Mouse (Mus musculus): ENCODE results near the gene C7. TPM values are rescaled to one million over a fixed set of nuclear protein-coding genes. Genes with fewer than 3 reads are reported as not detected.
A peak's percentile ranks its signal among the peaks of the same experiment; 100 is the strongest.
"Not testable (repeated sequence)": the region's sequence is repeated elsewhere in the genome, so short reads cannot be mapped to it uniquely, and the experiment has no call there.

The C7 gene
- polyA plus RNA-seq, 1 experiment from 2014 or later, result 0.05 TPM

DNA sequence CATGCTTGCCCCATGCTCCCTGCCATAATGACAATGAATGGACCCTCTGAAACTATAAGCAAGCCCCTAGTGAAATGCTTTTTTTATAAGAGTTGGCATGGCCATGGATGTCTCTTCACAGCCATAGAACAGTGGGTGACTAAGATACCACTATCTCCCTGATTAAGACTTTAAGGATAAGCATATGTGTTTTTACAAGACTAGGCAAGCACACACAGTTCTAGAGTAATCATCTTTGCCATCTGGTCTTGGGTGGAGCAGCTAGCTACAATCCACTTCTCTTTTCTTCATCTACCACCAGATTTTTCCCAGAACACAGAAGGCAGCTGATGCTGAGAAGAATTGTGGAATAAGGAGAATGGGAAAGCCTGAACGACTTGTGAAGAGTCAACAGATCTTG, 17.7 kb upstream of the C7 start:
- WGBS, result 73% methylated on average over 1 of the region's 1 CpGs

GRCm38 (mm10) chr15:5068801-5069518, 5.4 kb upstream of the C7 start:
- Histone ChIP-seq H3K4me1 (no peaks in the 10 kb centered on the region), H3K27me3 (ENCODE audit: low read depth, poor library complexity, severe bottlenecking) (no peaks in the 10 kb centered on the region), H3K4me3 (no peak overlapping the region), H3K9me3 (replicated peaks) (no peaks in the 10 kb centered on the region), H3K36me3 (no peaks in the 10 kb centered on the region), H3K27ac (no peak overlapping the region)
- DNase-seq (ENCODE audit: low spot score), result peak; percentile 53
- WGBS, result 63% methylated on average over 15 of the region's 15 CpGs

More for the DNA sequence above, 17.7 kb upstream of the C7 start:
- no peak for DNase-seq (ENCODE audit: low spot score)
- H3K27me3 ChIP-seq (ENCODE audit: low read depth, poor library complexity, severe bottlenecking), result no peaks in the 10 kb centered on the region
- no peaks in the 10 kb centered on the region for H3K4me1 ChIP-seq
- no peaks in the 10 kb centered on the region for H3K36me3 ChIP-seq
- H3K4me3 ChIP-seq, result no peak overlapping the region
- H3K27ac ChIP-seq, result no peak overlapping the region
- no peaks in the 10 kb centered on the region for H3K9me3 ChIP-seq (replicated peaks)

- H3K9me3 ChIP-seq (replicated peaks), result no peaks in the 10 kb centered on the region
- no peak overlapping the region for H3K27ac ChIP-seq
- H3K4me1 ChIP-seq, result 0 out of 2 replicates have a peak, but pooled peaks cover 3% of the 10 kb centered on the region
- H3K4me3 ChIP-seq, result no peak overlapping the region
- WGBS, result 70% methylated on average over 11 of the region's 11 CpGs
- H3K27me3 ChIP-seq (ENCODE audit: low read depth, poor library complexity, severe bottlenecking), result no peaks in the 10 kb centered on the region
- no peaks in the 10 kb centered on the region for H3K36me3 ChIP-seq
- no peak for DNase-seq (ENCODE audit: low spot score)
These were observed 17.8 kb downstream of the C7 start for GRCm38 (mm10) chr15:5045560-5046284.

DNA sequence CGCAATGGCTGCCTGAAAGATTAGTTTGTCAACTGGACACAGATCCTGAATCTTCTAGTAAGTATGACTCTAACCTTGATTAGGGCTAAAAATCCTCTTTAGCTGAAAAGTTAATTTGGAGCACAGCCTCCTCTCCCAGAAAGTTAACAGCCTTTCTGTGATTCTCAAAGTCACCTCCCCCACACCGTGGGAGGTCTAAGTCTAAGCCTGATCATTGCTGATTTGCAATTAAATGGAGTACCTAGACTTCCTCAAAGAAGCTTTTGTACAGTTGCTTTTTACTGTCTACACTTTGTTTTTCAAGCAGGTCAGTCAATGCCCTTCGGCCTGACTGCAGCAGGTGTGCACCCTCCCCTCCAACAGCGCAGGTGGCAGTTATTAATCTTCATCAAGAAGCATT, 34.3 kb downstream of the C7 start:
- Histone ChIP-seq H3K4me1 (no peaks in the 10 kb centered on the region), H3K36me3 (no peaks in the 10 kb centered on the region), H3K27me3 (ENCODE audit: low read depth, poor library complexity, severe bottlenecking) (no peaks in the 10 kb centered on the region), H3K27ac (no peak overlapping the region), H3K4me3 (no peak overlapping the region), H3K9me3 (replicated peaks) (no peaks in the 10 kb centered on the region)
- no peak for DNase-seq (ENCODE audit: low spot score)
- WGBS, result 88% methylated on average over 4 of the region's 4 CpGs

- not testable (repeated sequence) for H3K27me3 ChIP-seq (ENCODE audit: low read depth, poor library complexity, severe bottlenecking); H3K36me3 ChIP-seq; H3K9me3 ChIP-seq (replicated peaks); DNase-seq (ENCODE audit: low spot score); H3K27ac ChIP-seq; H3K4me1 ChIP-seq; H3K4me3 ChIP-seq
- 91% methylated on average over 14 of the region's 14 CpGs for WGBS
These were observed 39.9 kb downstream of the C7 start for GRCm38 (mm10) chr15:5023479-5024265.

DNA sequence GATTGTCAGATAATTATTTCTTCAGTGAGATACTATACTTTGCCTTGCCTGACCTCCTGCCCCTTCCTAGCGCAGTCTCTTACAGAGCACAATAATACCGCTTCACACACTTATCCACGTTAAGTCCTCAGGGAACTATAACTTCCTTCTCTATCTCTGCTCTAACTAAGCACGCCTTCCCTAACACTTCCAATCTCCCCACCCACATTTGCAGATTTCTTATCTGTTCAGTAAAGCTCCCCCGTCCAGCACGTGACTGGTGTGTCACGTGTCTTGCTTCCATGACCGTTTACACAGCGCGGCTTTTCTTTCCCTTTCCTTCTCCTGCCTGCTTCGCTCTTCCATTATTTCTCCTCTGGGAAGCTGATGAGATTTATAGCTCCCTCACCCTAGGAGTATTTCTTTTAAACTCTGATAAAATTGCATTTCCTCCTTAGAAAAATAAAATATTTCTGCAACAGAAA, 53.9 kb downstream of the C7 start:
- WGBS, result 85% methylated on average over 11 of the region's 11 CpGs
- no peak for DNase-seq (ENCODE audit: low spot score)
- Histone ChIP-seq H3K27ac (no peak overlapping the region), H3K27me3 (ENCODE audit: low read depth, poor library complexity, severe bottlenecking) (no peaks in the 10 kb centered on the region), H3K4me1 (no peaks in the 10 kb centered on the region), H3K4me3 (no peak overlapping the region), H3K9me3 (replicated peaks) (no peaks in the 10 kb centered on the region), H3K36me3 (no peaks in the 10 kb centered on the region)

DNA sequence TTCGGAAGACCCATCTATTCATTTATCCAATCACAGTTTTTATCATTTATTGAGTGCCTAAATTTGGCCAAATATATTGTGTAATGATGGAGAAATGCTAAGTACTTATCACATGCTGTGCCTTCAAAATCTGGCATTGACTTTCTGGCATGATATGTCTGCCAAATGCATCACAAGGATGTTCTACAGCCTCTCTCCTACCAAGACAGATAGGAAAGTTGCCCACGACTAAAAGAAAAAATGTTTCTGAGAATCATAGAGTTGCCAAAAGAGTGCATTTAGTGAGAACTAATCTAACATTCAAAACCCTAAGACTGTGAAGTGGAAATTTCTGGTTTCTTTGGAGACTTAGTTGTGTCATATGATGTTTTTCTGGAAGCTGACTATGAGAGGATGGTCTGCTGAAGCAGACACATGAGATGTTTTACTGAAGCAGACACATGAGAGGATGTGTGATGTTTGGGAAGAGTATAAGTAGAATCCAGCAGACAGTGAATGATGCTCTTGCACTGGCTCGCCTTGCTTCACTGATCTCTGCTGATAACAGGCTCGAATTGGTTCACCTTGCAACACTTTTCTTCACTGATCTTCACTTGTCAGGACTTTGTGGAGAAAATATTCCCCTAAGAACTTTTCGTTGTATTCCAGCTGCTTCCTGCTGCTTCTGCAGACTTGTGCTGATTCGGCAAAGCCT, 59.9 kb downstream of the C7 start:
- no peaks in the 10 kb centered on the region for H3K36me3 ChIP-seq
- H3K4me1 ChIP-seq, result no peaks in the 10 kb centered on the region
- no peak overlapping the region for H3K4me3 ChIP-seq
- H3K9me3 ChIP-seq (replicated peaks), result no peaks in the 10 kb centered on the region
- WGBS, result 88% methylated on average over 6 of the region's 6 CpGs
- no peak overlapping the region for H3K27ac ChIP-seq
- DNase-seq (ENCODE audit: low spot score), result no peak
- H3K27me3 ChIP-seq (ENCODE audit: low read depth, poor library complexity, severe bottlenecking), result no peaks in the 10 kb centered on the region

GRCm38 (mm10) chr15:5002903-5003302, 60.6 kb downstream of the C7 start:
- no peaks in the 10 kb centered on the region for H3K9me3 ChIP-seq (replicated peaks)
- H3K27ac ChIP-seq, result no peak overlapping the region
- H3K27me3 ChIP-seq (ENCODE audit: low read depth, poor library complexity, severe bottlenecking), result no peaks in the 10 kb centered on the region
- H3K4me1 ChIP-seq, result no peaks in the 10 kb centered on the region
- no peak overlapping the region for H3K4me3 ChIP-seq
- no peak for DNase-seq (ENCODE audit: low spot score)
- H3K36me3 ChIP-seq, result no peaks in the 10 kb centered on the region
- WGBS, result 61% methylated on average over 2 of the region's 2 CpGs

GRCm38 (mm10) chr15:4973355-4973754, 90.2 kb downstream of the C7 start:
- Histone ChIP-seq H3K4me3 (no peak overlapping the region), H3K36me3 (no peaks in the 10 kb centered on the region), H3K4me1 (no peaks in the 10 kb centered on the region), H3K27ac (no peak overlapping the region), H3K27me3 (ENCODE audit: low read depth, poor library complexity, severe bottlenecking) (no peaks in the 10 kb centered on the region), H3K9me3 (replicated peaks) (no peaks in the 10 kb centered on the region)
- WGBS, result 98% methylated on average over 1 of the region's 1 CpGs
- no peak for DNase-seq (ENCODE audit: low spot score)

Other genes with a start within 250 kb of the C7 start
- gene Mroh2b, start 165.0 kb downstream of the C7 start, polyA plus RNA-seq (2016; fragmentation: Nextera tagmentation; extraction: Ambion mirVana), result not detected in 2 replicates
- 0.49 and 0.95 TPM in 2 replicates for gene Card6, start 44.8 kb upstream of the C7 start, polyA plus RNA-seq (2016; fragmentation: Nextera tagmentation; extraction: Ambion mirVana)
- gene Rpl37, start 52.9 kb upstream of the C7 start, polyA plus RNA-seq (2016; fragmentation: Nextera tagmentation; extraction: Ambion mirVana), result 460 and 572 TPM in 2 replicates
- gene Prkaa1, start 80.1 kb upstream of the C7 start, polyA plus RNA-seq (2016; fragmentation: Nextera tagmentation; extraction: Ambion mirVana), result 15.0 and 16.2 TPM in 2 replicates
- gene Ttc33, start 121.8 kb upstream of the C7 start, polyA plus RNA-seq (2016; fragmentation: Nextera tagmentation; extraction: Ambion mirVana), result 35.4 and 37.2 TPM in 2 replicates
- gene Ptger4, start 180.4 kb upstream of the C7 start, polyA plus RNA-seq (2016; fragmentation: Nextera tagmentation; extraction: Ambion mirVana), result 0.84 and 1.4 TPM in 2 replicates